Comparison of ENCODE assay signal across 8 mouse cellular contexts in the genomic region with DNA sequence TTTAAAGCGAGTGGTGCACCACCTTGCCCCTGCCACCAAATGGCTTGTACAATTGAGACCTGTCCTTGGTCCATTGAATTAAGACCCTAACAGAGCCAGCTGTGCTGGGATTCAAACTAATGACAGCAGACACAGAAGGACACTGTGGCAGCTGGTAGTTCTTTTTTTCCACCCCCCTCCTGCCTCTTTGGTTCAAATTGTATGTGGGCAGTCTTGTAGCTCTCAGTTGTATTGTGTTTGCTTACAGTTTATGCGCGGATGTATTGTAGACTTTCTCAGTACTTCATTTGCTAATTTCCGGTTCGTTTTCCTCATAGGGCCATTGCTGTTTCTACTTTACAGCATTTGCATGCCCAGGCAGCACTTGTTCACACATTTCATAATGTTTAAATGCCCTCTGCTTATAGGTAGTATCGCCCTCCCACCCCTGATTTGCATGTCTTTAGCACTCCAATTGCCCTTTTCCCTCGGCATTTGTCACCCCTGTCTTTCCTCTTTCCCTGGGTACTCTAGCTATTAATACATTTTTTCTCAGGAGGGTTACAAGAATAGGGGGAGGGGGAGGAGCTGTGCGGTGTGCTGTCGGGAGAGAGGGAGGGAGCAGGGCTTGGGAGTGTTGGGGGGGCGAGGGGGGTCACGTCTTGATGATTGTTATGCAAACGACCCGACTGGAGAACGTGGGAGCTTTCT. TPM values are rescaled to one million over a fixed set of nuclear protein-coding genes. Genes with fewer than 3 reads are reported as not detected.
DNase-seq lines count a peak whose midpoint lies in the region; ATAC-seq lines count a peak whose summit lies in the region.

No protein-coding gene starts in this region.

- intact Hi-C loops in left cerebral cortex, postnatal 36 days (cut with DNase I), result loop anchor here (2.0 to 10.0 kb wide), 4 partner anchors 64 to 696 kb away; no protein-coding TSS in a partner anchor

- peak; percentile 18 for ATAC-seq in midbrain, embryonic 15.5 days (replicated peaks)

- H3K9ac ChIP-seq in midbrain, embryonic 15.5 days, result peak overlapping the region; percentile 76

- peaks cover 28% of the 10 kb centered on the region for H3K4me1 ChIP-seq in midbrain, embryonic 15.5 days

- H3K36me3 ChIP-seq in midbrain, embryonic 15.5 days (replicated peaks), result no peaks in the 10 kb centered on the region

- no peaks in the 10 kb centered on the region for H3K9me3 ChIP-seq in midbrain, embryonic 15.5 days

- H3K27ac ChIP-seq in midbrain, embryonic 15.5 days, result peak overlapping the region; percentile 99

- H3K4me2 ChIP-seq in midbrain, embryonic 15.5 days, result peak overlapping the region; percentile 81

- DNase-seq in layer of hippocampus, adult 11-12 months (ENCODE audit: low spot score), result peak; percentile 6
- DNase-seq in layer of hippocampus, adult 9-10 months (ENCODE audit: low spot score), result no peak
- DNase-seq in cerebellum, adult 9-10 months, result peak; percentile 64
- DNase-seq in frontal cortex, postnatal 36 days (ENCODE audit: low spot score in 2 of 2), result peak; percentile 19 to 26
- DNase-seq in left cerebral cortex, postnatal 36 days (ENCODE audit: low spot score in 2 of 2), result peak; percentile 20 to 24
- DNase-seq in gastrocnemius, postnatal 25 days, result no peak
- no peak for DNase-seq in ovary, postnatal 10 days (ENCODE audit: low spot score)

- under 1% methylated on average over 14 of the region's 14 CpGs for WGBS in midbrain, embryonic 15.5 days

- H3K4me3 ChIP-seq in midbrain, embryonic 15.5 days, result peak overlapping the region; percentile 58

- H3K27me3 ChIP-seq in midbrain, embryonic 15.5 days (replicated peaks), result no peaks in the 10 kb centered on the region

RNA-seq across cellular contexts. Expression of gene Cxxc4, which starts 2.5 kb away (rescaled TPM):
- total RNA-seq in left cerebral cortex, postnatal 36 days (2021), result 10 to 100 TPM; 20.9 to 27.9 TPM
- polyA plus RNA-seq in midbrain, embryonic 15.5 days (2015; fragmentation: Nextera tagmentation; extraction: Ambion mirVana), result 41.1 and 44.8 TPM in 2 replicates
- under 1 TPM; 0.35 to 0.49 TPM for total RNA-seq in gastrocnemius, postnatal 25 days (2021)

Comparison
In these comparisons a context has a peak if more than half of its experiments do, and no peak if none do; other contexts are left out.
1. DNase-seq: peak in layer of hippocampus, adult 11-12 months (single experiment), cerebellum, adult 9-10 months (single experiment), frontal cortex, postnatal 36 days (2 of 2) and left cerebral cortex, postnatal 36 days (2 of 2); none in layer of hippocampus, adult 9-10 months (single experiment), gastrocnemius, postnatal 25 days (single experiment) and ovary, postnatal 10 days (single experiment).
2. RNA of gene Cxxc4, which starts 2.5 kb away (total RNA-seq): 20.9 to 27.9 TPM in left cerebral cortex, postnatal 36 days; 0.35 to 0.49 TPM in gastrocnemius, postnatal 25 days; every median in the first group is over 10 times any median in the second.